8 mouse cellular contexts compared by ENCODE assay signal in genomic region chr16:37539611-37540580, GRCm38 (mm10). TPM values are rescaled to one million over a fixed set of nuclear protein-coding genes. Genes with fewer than 3 reads are reported as not detected.
A peak's percentile ranks its signal among the peaks of the same experiment; 100 is the strongest.
DNase-seq lines count a peak whose midpoint lies in the region; ATAC-seq and TF ChIP-seq lines count a peak whose summit lies in the region.

Gtf2e1 (minus strand) TSS chr16:37539789.
Rabl3 (plus strand) TSS chr16:37539885.

- H3K9ac ChIP-seq in embryonic facial prominence, embryonic 13.5 days: peak within 1 kb of the TSS; percentile 89
- H3K9ac ChIP-seq in limb, embryonic 12.5 days (replicated peaks): peak within 1 kb of the TSS; percentile 90
- H3K9ac ChIP-seq in midbrain, embryonic 15.5 days: peak within 1 kb of the TSS; percentile 80

- H3K36me3 ChIP-seq in embryonic facial prominence, embryonic 13.5 days: peaks cover 12% of the 10 kb centered on the region
- H3K36me3 ChIP-seq in kidney, adult 2 months (ENCODE audit: control insufficient read depth, insufficient read depth, low read length): peaks cover 3% of the 10 kb centered on the region; the same call in 1 of the 2 replicates
- peaks cover 23% of the 10 kb centered on the region for H3K36me3 ChIP-seq in limb, embryonic 12.5 days
- peaks cover 3% of the 10 kb centered on the region; the same call in 1 of the 2 replicates for H3K36me3 ChIP-seq in midbrain, embryonic 15.5 days (replicated peaks)
- peaks cover 4% of the 10 kb centered on the region; the same call in 1 of the 2 replicates for H3K36me3 ChIP-seq in spleen, adult 2 months (ENCODE audit: control insufficient read depth, insufficient read depth, low read length)

- H3K4me2 ChIP-seq in embryonic facial prominence, embryonic 13.5 days: peak within 1 kb of the TSS; percentile 75
- peak within 1 kb of the TSS; percentile 67 for H3K4me2 ChIP-seq in limb, embryonic 12.5 days
- peak within 1 kb of the TSS; percentile 69 for H3K4me2 ChIP-seq in midbrain, embryonic 15.5 days

- peak within 1 kb of the TSS; percentile 86 for H3K4me3 ChIP-seq in embryonic facial prominence, embryonic 13.5 days
- peak within 1 kb of the TSS; percentile 81 for H3K4me3 ChIP-seq in kidney, adult 2 months (ENCODE audit: insufficient read depth, low read depth, low read length)
- peak within 1 kb of the TSS; percentile 75 for H3K4me3 ChIP-seq in limb, embryonic 12.5 days (replicated peaks)
- H3K4me3 ChIP-seq in midbrain, embryonic 15.5 days: peak within 1 kb of the TSS; percentile 72
- peak within 1 kb of the TSS; percentile 95 for H3K4me3 ChIP-seq in spleen, adult 2 months (ENCODE audit: extremely low read depth, insufficient read depth, insufficient read length)

- WGBS in embryonic facial prominence, embryonic 13.5 days: 2% methylated on average over 41 of the region's 41 CpGs
- 2% methylated on average over 41 of the region's 41 CpGs for WGBS in kidney, adult 2 months
- 2% methylated on average over 41 of the region's 41 CpGs for whole genome bisulfite sequencing in limb, embryonic 12.5 days
- WGBS in midbrain, embryonic 15.5 days: 2% methylated on average over 41 of the region's 41 CpGs
- WGBS in spleen, adult 2 months: 2% methylated on average over 41 of the region's 41 CpGs

- peaks cover 19% of the 10 kb centered on the region for H3K4me1 ChIP-seq in embryonic facial prominence, embryonic 13.5 days
- peaks cover 7% of the 10 kb centered on the region; the same call in 1 of the 2 replicates for H3K4me1 ChIP-seq in kidney, adult 2 months (ENCODE audit: control insufficient read depth, insufficient read depth, low read length)
- peaks cover 15% of the 10 kb centered on the region for H3K4me1 ChIP-seq in limb, embryonic 12.5 days (replicated peaks)
- peaks cover 25% of the 10 kb centered on the region for H3K4me1 ChIP-seq in midbrain, embryonic 15.5 days
- peaks cover 3% of the 10 kb centered on the region; the same call in 1 of the 2 replicates for H3K4me1 ChIP-seq in spleen, adult 2 months (ENCODE audit: control insufficient read depth, insufficient read depth, insufficient read length)

- H3K9me3 ChIP-seq in embryonic facial prominence, embryonic 13.5 days: no peaks in the 10 kb centered on the region
- no peaks in the 10 kb centered on the region for H3K9me3 ChIP-seq in limb, embryonic 12.5 days
- no peaks in the 10 kb centered on the region for H3K9me3 ChIP-seq in midbrain, embryonic 15.5 days

- H3K27me3 ChIP-seq in embryonic facial prominence, embryonic 13.5 days: no peaks in the 10 kb centered on the region
- no peaks in the 10 kb centered on the region for H3K27me3 ChIP-seq in kidney, adult 2 months (replicated peaks; ENCODE audit: control insufficient read depth, insufficient read depth, low read length)
- H3K27me3 ChIP-seq in limb, embryonic 12.5 days: no peaks in the 10 kb centered on the region
- H3K27me3 ChIP-seq in midbrain, embryonic 15.5 days (replicated peaks): no peaks in the 10 kb centered on the region
- no peaks in the 10 kb centered on the region for H3K27me3 ChIP-seq in spleen, adult 2 months (ENCODE audit: control insufficient read depth, insufficient read depth, low read length)

- TF ChIP-seq POLR2A in kidney, adult 2 months (IDR thresholded peaks at IDR 0.05; ENCODE audit: low read depth, low read length): peak; percentile 48
- TF ChIP-seq POLR2A in spleen, adult 2 months (IDR thresholded peaks at IDR 0.05; ENCODE audit: low read depth, low read length): peak; percentile 82

- DNase-seq in 3134 (ENCODE audit: extremely low read depth, insufficient read length, low spot score): peak; percentile 94
- peak; percentile 96 to 97 for DNase-seq in adrenal gland, postnatal 36 days
- peak; percentile 99 for DNase-seq in heart, adult 18-20 months
- peak; percentile 99 for DNase-seq in kidney, adult 2 months
- DNase-seq in spleen, adult 2 months (ENCODE audit: low read depth in 1 of 2, low spot score in 2 of 2): peak; percentile 97

- peak; percentile 99 for ATAC-seq in embryonic facial prominence, embryonic 13.5 days (ENCODE audit: insufficient number of reproducible peaks, insufficient read depth, low FRiP score, low TSS enrichment, low read depth)
- peak; percentile 98 for ATAC-seq in limb, embryonic 12.5 days (ENCODE audit: insufficient number of reproducible peaks, insufficient read depth, low FRiP score, low TSS enrichment, low read depth)
- ATAC-seq in midbrain, embryonic 15.5 days (replicated peaks): peak; percentile 100

- H3K27ac ChIP-seq in embryonic facial prominence, embryonic 13.5 days: peak within 1 kb of the TSS; percentile 95
- peak within 1 kb of the TSS; percentile 94 for H3K27ac ChIP-seq in kidney, adult 2 months (ENCODE audit: insufficient read depth, low read depth, low read length)
- H3K27ac ChIP-seq in limb, embryonic 12.5 days: peak within 1 kb of the TSS; percentile 92
- peak within 1 kb of the TSS; percentile 96 for H3K27ac ChIP-seq in midbrain, embryonic 15.5 days
- H3K27ac ChIP-seq in spleen, adult 2 months (ENCODE audit: insufficient read depth, low read length): peak within 1 kb of the TSS; percentile 93

- no peak for TF ChIP-seq CTCF in kidney, adult 2 months (conservative IDR thresholded peaks at IDR 0.05; ENCODE audit: insufficient read depth, insufficient read length, low read depth, low read length)
- no peak for TF ChIP-seq CTCF in spleen, adult 2 months (IDR thresholded peaks at IDR 0.05; ENCODE audit: extremely low read depth, insufficient read depth, insufficient read length, insufficient replicate concordance)

RNA-seq across cellular contexts. Expression of gene Gtf2e1, which starts in this region (rescaled TPM):
- total RNA-seq in adrenal gland, postnatal 36 days (2021): 10 to 100 TPM; 14.8 to 15.9 TPM
- 31.7 and 34.9 TPM in 2 replicates for polyA plus RNA-seq in embryonic facial prominence, embryonic 13.5 days (2015; fragmentation: Nextera tagmentation; extraction: Ambion mirVana)
- total RNA-seq in heart, adult 18-20 months (2021): 1 to 10 TPM; 6.7 to 7.2 TPM
- 4.3 and 5.6 TPM in 2 replicates for polyA plus RNA-seq in kidney, adult 2 months (2012; rRNA removed)
- polyA plus RNA-seq in limb, embryonic 12.5 days (2016; fragmentation: Nextera tagmentation; extraction: Ambion mirVana): 36.9 and 38.8 TPM in 2 replicates
- polyA plus RNA-seq in midbrain, embryonic 15.5 days (2015; fragmentation: Nextera tagmentation; extraction: Ambion mirVana): 32.0 and 32.4 TPM in 2 replicates
- polyA plus RNA-seq in spleen, adult 2 months (2012; rRNA removed): 3.4 and 3.7 TPM in 2 replicates

RNA-seq across cellular contexts. Expression of gene Rabl3, which starts in this region (rescaled TPM):
- total RNA-seq in adrenal gland, postnatal 36 days (2021): 1 to 10 TPM; 8.4 to 9.3 TPM
- 24.9 and 26.0 TPM in 2 replicates for polyA plus RNA-seq in embryonic facial prominence, embryonic 13.5 days (2015; fragmentation: Nextera tagmentation; extraction: Ambion mirVana)
- total RNA-seq in heart, adult 18-20 months (2021): 1 to 10 TPM; 6.6 to 6.7 TPM
- 3.0 and 4.2 TPM in 2 replicates for polyA plus RNA-seq in kidney, adult 2 months (2012; rRNA removed)
- polyA plus RNA-seq in limb, embryonic 12.5 days (2016; fragmentation: Nextera tagmentation; extraction: Ambion mirVana): 33.9 and 36.2 TPM in 2 replicates
- 18.9 and 19.9 TPM in 2 replicates for polyA plus RNA-seq in midbrain, embryonic 15.5 days (2015; fragmentation: Nextera tagmentation; extraction: Ambion mirVana)
- 0.83 and 0.94 TPM in 2 replicates for polyA plus RNA-seq in spleen, adult 2 months (2012; rRNA removed)

Comparison
In these comparisons a context has a peak if more than half of its experiments do, and no peak if none do; other contexts are left out.
1. Peak in every context shown above with its lines: DNase-seq, ATAC-seq, H3K4me3 ChIP-seq and H3K27ac ChIP-seq.